ENCODE assay signal across 15 mouse cellular contexts in genomic region chr16:36935814-36936213, GRCm38 (mm10). TPM values are rescaled to one million over a fixed set of nuclear protein-coding genes. Genes with fewer than 3 reads are reported as not detected.
A peak's percentile ranks its signal among the peaks of the same experiment; 100 is the strongest.
DNase-seq lines count a peak whose midpoint lies in the region; ATAC-seq lines count a peak whose summit lies in the region.
"Had no signal": no experiment of that assay in that cellular context is flagged by ENCODE, and none has a peak within 500 bp of the region (broad histone marks: within the 10 kb centered on the region; RNA-seq: fewer than 3 reads in every experiment).

No protein-coding gene starts in this region.

- ATAC-seq in liver, embryonic 15.5 days (ENCODE audit: insufficient read depth) = no peak
- ATAC-seq in midbrain, embryonic 16.5 days = no peak

- H3K4me3 ChIP-seq in liver, embryonic 15.5 days (replicated peaks) = peak overlapping the region; percentile 39
- H3K4me3 ChIP-seq in midbrain, embryonic 16.5 days (ENCODE audit: low read depth, low read length) = no peak overlapping the region
- H3K4me3 ChIP-seq: limb, embryonic 10.5 days had no signal

- H3K9ac ChIP-seq in liver, embryonic 15.5 days = no peak overlapping the region
- no peak overlapping the region for H3K9ac ChIP-seq in midbrain, embryonic 16.5 days (ENCODE audit: low read depth, low read length)
- H3K9ac ChIP-seq: hindbrain, embryonic 14.5 days; kidney, embryonic 15.5 days had no signal

- intact Hi-C loops in heart, postnatal 25 days (cut with DNase I) = no loop called here
- intact Hi-C loops in left cerebral cortex, postnatal 14 days (cut with DNase I) = no loop called here

- H3K4me2 ChIP-seq in liver, embryonic 15.5 days = peak overlapping the region; percentile 43
- H3K4me2 ChIP-seq in midbrain, embryonic 16.5 days (ENCODE audit: low read length) = no peak overlapping the region
- H3K4me2 ChIP-seq: hindbrain, embryonic 14.5 days had no signal

- DNase-seq in heart, adult 8-10 months (ENCODE audit: low spot score) = peak; percentile 17
- DNase-seq in heart, postnatal 25 days (ENCODE audit: low spot score) = no peak
- peak; percentile 54 to 59 for DNase-seq in spleen, postnatal 36 days (ENCODE audit: low spot score in 2 of 2)
- no peak for DNase-seq in spleen, postnatal 14 days (ENCODE audit: low spot score in 2 of 2)
- no peak for DNase-seq in ovary, postnatal 10 days (ENCODE audit: low spot score)
- no peak for DNase-seq in left cerebral cortex, postnatal 14 days (ENCODE audit: low spot score in 2 of 2)
- DNase-seq: adrenal gland, postnatal 10 days; cerebellum, adult 11-12 months; gastrocnemius, postnatal 14 days; layer of hippocampus, adult 9-11 months had no signal

- H3K27ac ChIP-seq in liver, embryonic 15.5 days (replicated peaks) = peak overlapping the region; percentile 71; the same call in 1 of the 2 replicates
- no peak overlapping the region for H3K27ac ChIP-seq in midbrain, embryonic 16.5 days (ENCODE audit: low read length)
- H3K27ac ChIP-seq: hindbrain, embryonic 14.5 days; limb, embryonic 10.5 days had no signal

- peaks cover 14% of the 10 kb centered on the region; the same call in 1 of the 2 replicates for H3K4me1 ChIP-seq in liver, embryonic 15.5 days (replicated peaks)
- H3K4me1 ChIP-seq in midbrain, embryonic 16.5 days (ENCODE audit: control insufficient read depth, insufficient read depth, low read length) = no peaks in the 10 kb centered on the region

- no peaks in the 10 kb centered on the region for H3K9me3 ChIP-seq in liver, embryonic 15.5 days (replicated peaks)
- H3K9me3 ChIP-seq in midbrain, embryonic 16.5 days (replicated peaks; ENCODE audit: control insufficient read depth, low read length, poor library complexity, severe bottlenecking) = no peaks in the 10 kb centered on the region
- H3K9me3 ChIP-seq: kidney, embryonic 15.5 days; limb, embryonic 10.5 days had no signal

- no peaks in the 10 kb centered on the region for H3K27me3 ChIP-seq in liver, embryonic 15.5 days
- no peaks in the 10 kb centered on the region for H3K27me3 ChIP-seq in midbrain, embryonic 16.5 days (ENCODE audit: control insufficient read depth, insufficient read depth, low read depth, low read length)
- H3K27me3 ChIP-seq: kidney, embryonic 15.5 days had no signal

- 29% methylated on average over 3 of the region's 3 CpGs for WGBS in liver, embryonic 15.5 days (ENCODE audit: insufficient replicate concordance)
- 91% methylated on average over 3 of the region's 3 CpGs for WGBS in midbrain, embryonic 16.5 days

- H3K36me3 ChIP-seq in liver, embryonic 15.5 days (replicated peaks) = peaks cover 24% of the 10 kb centered on the region
- H3K36me3 ChIP-seq in midbrain, embryonic 16.5 days (ENCODE audit: control insufficient read depth, insufficient read depth, low read length) = peaks cover 17% of the 10 kb centered on the region

RNA-seq across cellular contexts. Expression of gene Hcls1, which starts 1.0 kb away (rescaled TPM):
- 1 to 10 TPM; 4.9 to 9.0 (median 7.1) TPM for total RNA-seq in heart, adult 8-10 months (2022)
- 1 to 10 TPM; 7.3 to 7.4 TPM for total RNA-seq in heart, postnatal 25 days (2021)
- polyA plus RNA-seq in liver, embryonic 15.5 days (2015; fragmentation: Nextera tagmentation; extraction: Ambion mirVana) = 14.4 and 15.9 TPM in 2 replicates
- total RNA-seq in left cerebral cortex, postnatal 14 days (2021) = 1 to 10 TPM; 4.1 to 4.2 TPM
- polyA plus RNA-seq in midbrain, embryonic 16.5 days (2015; fragmentation: Nextera tagmentation; extraction: Ambion mirVana) = 1.8 and 2.5 TPM in 2 replicates

RNA-seq across cellular contexts. Expression of gene Fbxo40, which starts 54.5 kb away (rescaled TPM):
- 100 to 1,000 TPM; 220 to 269 (median 244) TPM for total RNA-seq in heart, adult 8-10 months (2022)
- 100 to 1,000 TPM; 173 to 190 TPM for total RNA-seq in heart, postnatal 25 days (2021)
- 0.03 TPM in 1 of 2 replicates, not detected in the other for polyA plus RNA-seq in liver, embryonic 15.5 days (2015; fragmentation: Nextera tagmentation; extraction: Ambion mirVana)
- total RNA-seq in left cerebral cortex, postnatal 14 days (2021) = under 1 TPM; 0.11 TPM
- 0.04 TPM in 1 of 2 replicates, not detected in the other for polyA plus RNA-seq in midbrain, embryonic 16.5 days (2015; fragmentation: Nextera tagmentation; extraction: Ambion mirVana)

Comparison
In these comparisons a context has a peak if more than half of its experiments do, and no peak if none do; other contexts are left out.
1. DNase-seq: peak in heart, adult 8-10 months (single experiment) and spleen, postnatal 36 days (2 of 2); none in heart, postnatal 25 days (single experiment), spleen, postnatal 14 days (0 of 2), ovary, postnatal 10 days (single experiment) and left cerebral cortex, postnatal 14 days (0 of 2).
2. RNA of gene Fbxo40, which starts 54.5 kb away (total RNA-seq): 220 to 269 TPM in heart, adult 8-10 months and 173 to 190 TPM in heart, postnatal 25 days; 0.11 TPM in left cerebral cortex, postnatal 14 days; every median in the first group is over 100 times any median in the second.